ENCODE assay signal across 8 mouse cellular contexts in the genomic region with DNA sequence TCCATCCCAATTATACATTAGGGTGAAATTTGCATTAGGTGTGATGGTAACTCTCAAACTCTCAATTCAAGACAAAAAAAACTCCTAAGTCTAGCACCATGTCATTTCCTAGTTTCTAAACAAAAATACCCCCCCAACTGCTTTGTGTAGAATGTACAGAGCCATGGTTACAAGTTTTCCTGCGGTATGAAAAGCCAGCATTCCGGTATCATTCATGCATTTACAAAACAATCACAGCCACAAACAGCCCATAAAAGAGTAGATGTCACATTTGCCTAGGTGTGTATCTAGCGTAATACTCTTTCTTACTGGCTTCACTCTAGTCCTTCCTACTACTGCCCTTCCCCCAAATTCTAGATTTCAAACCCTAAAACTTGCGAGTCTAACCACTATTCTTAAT. TPM values are rescaled to one million over a fixed set of nuclear protein-coding genes. Genes with fewer than 3 reads are reported as not detected.
DNase-seq lines count a peak whose midpoint lies in the region; ATAC-seq and TF ChIP-seq lines count a peak whose summit lies in the region.

No protein-coding gene starts in this region.

- no peak for TF ChIP-seq CTCF in bone marrow macrophage, adult 2 months (IDR thresholded peaks at IDR 0.05; ENCODE audit: low read depth, low read length)

- WGBS in heart, embryonic 16.5 days, result 8% methylated on average over 4 of the region's 4 CpGs
- 6% methylated on average over 4 of the region's 4 CpGs for WGBS in hindbrain, embryonic 12.5 days
- 7% methylated on average over 4 of the region's 4 CpGs for WGBS in midbrain, embryonic 13.5 days

- no peak for ATAC-seq in heart, embryonic 16.5 days (replicated peaks; ENCODE audit: extremely low read depth, insufficient read depth, low FRiP score)
- ATAC-seq in hindbrain, embryonic 12.5 days (ENCODE audit: low FRiP score), result no peak
- no peak for ATAC-seq in midbrain, embryonic 13.5 days

- H3K9ac ChIP-seq in heart, embryonic 16.5 days (ENCODE audit: low read length), result peak overlapping the region; percentile 72
- peak overlapping the region; percentile 72 for H3K9ac ChIP-seq in hindbrain, embryonic 12.5 days
- H3K9ac ChIP-seq in midbrain, embryonic 13.5 days (replicated peaks), result peak overlapping the region; percentile 71

- peak overlapping the region; percentile 96 for H3K27ac ChIP-seq in heart, embryonic 16.5 days (ENCODE audit: low read length)
- no peak overlapping the region for H3K27ac ChIP-seq in bone marrow macrophage, adult 2 months (ENCODE audit: insufficient read depth, low read depth, low read length)
- peak overlapping the region; percentile 89; the same call in 1 of the 2 replicates for H3K27ac ChIP-seq in hindbrain, embryonic 12.5 days
- H3K27ac ChIP-seq in midbrain, embryonic 13.5 days, result peak overlapping the region; percentile 87

- peak overlapping the region; percentile 56 for H3K4me3 ChIP-seq in heart, embryonic 16.5 days (ENCODE audit: low read length)
- peak overlapping the region; percentile 22 for H3K4me3 ChIP-seq in bone marrow macrophage, adult 2 months (ENCODE audit: insufficient read depth, low read length)
- peak overlapping the region; percentile 69 for H3K4me3 ChIP-seq in hindbrain, embryonic 12.5 days
- H3K4me3 ChIP-seq in midbrain, embryonic 13.5 days (replicated peaks), result peak overlapping the region; percentile 76

- H3K4me2 ChIP-seq in heart, embryonic 16.5 days (ENCODE audit: low read depth, low read length), result peak overlapping the region; percentile 82
- H3K4me2 ChIP-seq in hindbrain, embryonic 12.5 days (replicated peaks), result peak overlapping the region; percentile 68
- H3K4me2 ChIP-seq in midbrain, embryonic 13.5 days (replicated peaks), result peak overlapping the region; percentile 92

- H3K36me3 ChIP-seq in heart, embryonic 16.5 days (ENCODE audit: control insufficient read depth, insufficient read depth), result peaks cover 5% of the 10 kb centered on the region
- peaks cover 12% of the 10 kb centered on the region for H3K36me3 ChIP-seq in hindbrain, embryonic 12.5 days
- H3K36me3 ChIP-seq in midbrain, embryonic 13.5 days, result peaks cover 12% of the 10 kb centered on the region; the same call in 1 of the 2 replicates

- H3K4me1 ChIP-seq in heart, embryonic 16.5 days (ENCODE audit: control insufficient read depth, insufficient read depth, low read length), result peaks cover 26% of the 10 kb centered on the region
- peaks cover 28% of the 10 kb centered on the region for H3K4me1 ChIP-seq in bone marrow macrophage, adult 2 months (ENCODE audit: control insufficient read depth, insufficient read depth, low read length)
- H3K4me1 ChIP-seq in hindbrain, embryonic 12.5 days, result peaks cover 28% of the 10 kb centered on the region
- peaks cover 47% of the 10 kb centered on the region for H3K4me1 ChIP-seq in midbrain, embryonic 13.5 days (replicated peaks)

- no peaks in the 10 kb centered on the region for H3K27me3 ChIP-seq in heart, embryonic 16.5 days (ENCODE audit: control insufficient read depth, insufficient read depth, low read length)
- no peaks in the 10 kb centered on the region for H3K27me3 ChIP-seq in hindbrain, embryonic 12.5 days
- no peaks in the 10 kb centered on the region for H3K27me3 ChIP-seq in midbrain, embryonic 13.5 days

- no peak for TF ChIP-seq POLR2A in bone marrow macrophage, adult 2 months (IDR thresholded peaks at IDR 0.05; ENCODE audit: borderline replicate concordance, low read depth, low read length)

- intact Hi-C loops in gastrocnemius, postnatal 36 days (cut with DNase I), result loop anchor here (5.0 kb wide), 1 partner anchor 55 kb away; no protein-coding TSS in a partner anchor

- DNase-seq in heart, postnatal 4 days, result no peak
- no peak for DNase-seq in adrenal gland, adult 8-10 months
- no peak for DNase-seq in gastrocnemius, postnatal 36 days
- DNase-seq in ovary, postnatal 14 days (ENCODE audit: low spot score), result no peak

- H3K9me3 ChIP-seq in heart, embryonic 16.5 days (replicated peaks; ENCODE audit: control insufficient read depth, low read length), result no peaks in the 10 kb centered on the region
- no peaks in the 10 kb centered on the region for H3K9me3 ChIP-seq in hindbrain, embryonic 12.5 days (replicated peaks)
- H3K9me3 ChIP-seq in midbrain, embryonic 13.5 days, result no peaks in the 10 kb centered on the region

RNA-seq across cellular contexts. Expression of a gene that starts 2.2 kb away (rescaled TPM):
- polyA plus RNA-seq in heart, embryonic 16.5 days (2015; fragmentation: Nextera tagmentation; extraction: Ambion mirVana), result 43.3 and 45.9 TPM in 2 replicates
- total RNA-seq in heart, postnatal 4 days (2021), result 10 to 100 TPM; 77.0 to 77.5 TPM
- 38.6 and 39.4 TPM in 2 replicates for polyA plus RNA-seq in bone marrow macrophage, adult 2 months (2012; ENCODE audit: insufficient read depth, insufficient read length, missing spikeins)
- polyA plus RNA-seq in hindbrain, embryonic 12.5 days (2016; fragmentation: Nextera tagmentation; extraction: Ambion mirVana), result 72.4 and 76.4 TPM in 2 replicates
- polyA plus RNA-seq in midbrain, embryonic 13.5 days (2015; fragmentation: Nextera tagmentation; extraction: Ambion mirVana), result 57.6 and 66.0 TPM in 2 replicates
- 100 to 1,000 TPM in 3 of 4 experiments, 10 to 100 TPM in 1; 97.5 to 131 (median 112) TPM for total RNA-seq in adrenal gland, adult 8-10 months (2022)
- total RNA-seq in gastrocnemius, postnatal 36 days (2021), result 10 to 100 TPM; 50.4 to 51.2 TPM

Comparison
In these comparisons a context has a peak if more than half of its experiments do, and no peak if none do; other contexts are left out.
1. H3K4me3 ChIP-seq: peak in every context shown above with its lines; median percentile 76 in midbrain, embryonic 13.5 days; 69 in hindbrain, embryonic 12.5 days; 56 in heart, embryonic 16.5 days; 22 in bone marrow macrophage, adult 2 months.